Comparison of ENCODE assay signal across 19 mouse cellular contexts in the genomic region with DNA sequence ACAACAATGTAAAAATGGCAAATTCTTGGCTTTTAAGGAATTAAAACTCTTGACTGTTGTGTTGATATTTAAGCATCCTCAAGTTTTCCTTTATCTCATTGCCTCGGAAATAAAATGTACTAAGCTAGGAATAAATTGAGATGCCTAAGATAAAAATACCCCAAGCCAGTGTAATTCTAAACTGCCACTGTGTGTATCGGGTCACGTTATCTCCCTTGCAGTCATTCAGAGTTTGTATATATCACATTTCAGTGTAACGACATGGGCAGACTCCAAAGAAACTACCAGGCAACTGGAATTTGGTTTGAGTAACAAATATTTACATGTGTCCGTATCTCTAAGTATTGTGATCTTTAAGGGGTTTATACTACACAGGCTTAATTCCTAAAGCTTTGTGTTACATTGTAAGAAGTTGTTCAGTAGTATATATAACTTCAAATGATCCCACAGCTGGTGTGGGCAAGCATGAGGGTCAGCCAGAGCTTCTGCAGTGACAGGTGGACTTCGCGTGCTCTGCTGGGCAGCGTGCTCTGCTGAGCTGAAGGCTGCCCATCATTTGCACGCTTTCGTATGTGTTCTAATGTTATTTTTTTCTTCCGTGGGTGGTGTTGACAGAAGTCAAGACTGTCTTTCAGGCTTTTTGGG. TPM values are rescaled to one million over a fixed set of nuclear protein-coding genes. Genes with fewer than 3 reads are reported as not detected.
DNase-seq lines count a peak whose midpoint lies in the region; ATAC-seq and TF ChIP-seq lines count a peak whose summit lies in the region.
"Had no signal": no experiment of that assay in that cellular context is flagged by ENCODE, and none has a peak within 500 bp of the region (broad histone marks: within the 10 kb centered on the region; RNA-seq: fewer than 3 reads in every experiment).

No protein-coding gene starts in this region.

- WGBS in kidney, postnatal 0 days = 43% methylated on average over 11 of the region's 11 CpGs
- 85% methylated on average over 11 of the region's 11 CpGs for WGBS in midbrain, postnatal 0 days
- 89% methylated on average over 11 of the region's 11 CpGs for WGBS in midbrain, embryonic 14.5 days
- 52% methylated on average over 11 of the region's 11 CpGs for WGBS in embryonic facial prominence, embryonic 14.5 days
- 44% methylated on average over 11 of the region's 11 CpGs for WGBS in limb, embryonic 13.5 days

- 0 out of 2 replicates have a peak, but pooled peaks cover 3% of the 10 kb centered on the region for H3K36me3 ChIP-seq in kidney, postnatal 0 days (ENCODE audit: insufficient read depth, low read length)
- H3K36me3 ChIP-seq in midbrain, postnatal 0 days (ENCODE audit: insufficient read depth, low read length) = no peaks in the 10 kb centered on the region; the same call in 1 of the 2 replicates
- no peaks in the 10 kb centered on the region for H3K36me3 ChIP-seq in midbrain, embryonic 14.5 days (ENCODE audit: control insufficient read depth, insufficient read depth, low read length)
- peaks cover 2% of the 10 kb centered on the region; the same call in 1 of the 2 replicates for H3K36me3 ChIP-seq in embryonic facial prominence, embryonic 14.5 days (ENCODE audit: control insufficient read depth, insufficient read depth, low read length)
- H3K36me3 ChIP-seq in limb, embryonic 13.5 days = 0 out of 2 replicates have a peak, but pooled peaks cover 2% of the 10 kb centered on the region
- H3K36me3 ChIP-seq: liver, embryonic 13.5 days; stomach, embryonic 15.5 days had no signal

- H3K4me2 ChIP-seq in kidney, postnatal 0 days (ENCODE audit: low read length) = no peak overlapping the region
- no peak overlapping the region for H3K4me2 ChIP-seq in midbrain, postnatal 0 days (ENCODE audit: low read depth, low read length, poor library complexity, severe bottlenecking)
- no peak overlapping the region for H3K4me2 ChIP-seq in midbrain, embryonic 14.5 days (ENCODE audit: low read length)
- H3K4me2 ChIP-seq in embryonic facial prominence, embryonic 14.5 days (ENCODE audit: low read depth, low read length) = no peak overlapping the region
- H3K4me2 ChIP-seq in limb, embryonic 13.5 days (replicated peaks) = no peak overlapping the region
- H3K4me2 ChIP-seq: liver, embryonic 13.5 days; stomach, embryonic 15.5 days had no signal

- no peaks in the 10 kb centered on the region for H3K9me3 ChIP-seq in kidney, postnatal 0 days (replicated peaks; ENCODE audit: low read length)
- no peaks in the 10 kb centered on the region for H3K9me3 ChIP-seq in midbrain, postnatal 0 days (ENCODE audit: low read length)
- no peaks in the 10 kb centered on the region for H3K9me3 ChIP-seq in midbrain, embryonic 14.5 days (ENCODE audit: control insufficient read depth, low read length)
- no peaks in the 10 kb centered on the region for H3K9me3 ChIP-seq in embryonic facial prominence, embryonic 14.5 days (ENCODE audit: control insufficient read depth, low read length)
- no peaks in the 10 kb centered on the region for H3K9me3 ChIP-seq in limb, embryonic 13.5 days
- H3K9me3 ChIP-seq: G1E; liver, embryonic 13.5 days; stomach, embryonic 15.5 days had no signal

- peak; percentile 9 for DNase-seq in kidney, postnatal 0 days (ENCODE audit: low spot score)
- DNase-seq in kidney, postnatal 4 days = no peak
- DNase-seq in midbrain, postnatal 0 days (ENCODE audit: low spot score) = peak; percentile 15
- DNase-seq in midbrain, embryonic 14.5 days = no peak
- peak; percentile 57 for DNase-seq in embryonic facial prominence, embryonic 14.5 days (ENCODE audit: low spot score)
- DNase-seq in adrenal gland, postnatal 14 days = no peak
- no peak for DNase-seq in testis, postnatal 14 days (ENCODE audit: low spot score)
- DNase-seq: cerebellum, postnatal 14 days; embryo, embryonic 11 days; gastrocnemius, postnatal 14 days; kidney, adult 2 months; kidney, postnatal 25 days; liver, embryonic 13.5 days; lung, postnatal 36 days had no signal

- H3K4me1 ChIP-seq in kidney, postnatal 0 days (replicated peaks; ENCODE audit: insufficient read depth, low read length) = no peaks in the 10 kb centered on the region
- no peaks in the 10 kb centered on the region for H3K4me1 ChIP-seq in midbrain, postnatal 0 days (ENCODE audit: insufficient read depth, low read length)
- H3K4me1 ChIP-seq in midbrain, embryonic 14.5 days (ENCODE audit: control insufficient read depth, insufficient read depth, low read length) = no peaks in the 10 kb centered on the region
- peaks cover 8% of the 10 kb centered on the region for H3K4me1 ChIP-seq in embryonic facial prominence, embryonic 14.5 days (ENCODE audit: control insufficient read depth, insufficient read depth, low read length)
- peaks cover 31% of the 10 kb centered on the region for H3K4me1 ChIP-seq in limb, embryonic 13.5 days
- H3K4me1 ChIP-seq: liver, embryonic 13.5 days; stomach, embryonic 15.5 days had no signal

- ATAC-seq in kidney, postnatal 0 days (replicated peaks; ENCODE audit: low FRiP score, low read depth) = no peak
- ATAC-seq in midbrain, postnatal 0 days (ENCODE audit: low FRiP score) = no peak
- no peak for ATAC-seq in midbrain, embryonic 14.5 days (ENCODE audit: low FRiP score, low TSS enrichment)
- peak; percentile 84 for ATAC-seq in embryonic facial prominence, embryonic 14.5 days (ENCODE audit: low read depth)
- ATAC-seq in limb, embryonic 13.5 days (ENCODE audit: low FRiP score, low read depth) = peak; percentile 84
- ATAC-seq: CD4-positive, CD25-positive, alpha-beta regulatory T cell, adult 4 months had no signal

- H3K4me3 ChIP-seq in kidney, postnatal 0 days (replicated peaks; ENCODE audit: low read depth, low read length) = no peak overlapping the region
- H3K4me3 ChIP-seq in midbrain, postnatal 0 days (ENCODE audit: low read depth, low read length) = no peak overlapping the region
- H3K4me3 ChIP-seq in midbrain, embryonic 14.5 days (replicated peaks; ENCODE audit: low read depth, low read length) = no peak overlapping the region
- no peak overlapping the region for H3K4me3 ChIP-seq in embryonic facial prominence, embryonic 14.5 days (ENCODE audit: low read depth, low read length)
- H3K4me3 ChIP-seq in limb, embryonic 13.5 days = no peak overlapping the region
- H3K4me3 ChIP-seq: erythroblast, embryonic 14.5 days; liver, embryonic 13.5 days; stomach, embryonic 15.5 days had no signal

- H3K9ac ChIP-seq in kidney, postnatal 0 days (ENCODE audit: low read depth, low read length) = no peak overlapping the region
- H3K9ac ChIP-seq in midbrain, postnatal 0 days (replicated peaks; ENCODE audit: low read length, poor library complexity, severe bottlenecking) = no peak overlapping the region
- no peak overlapping the region for H3K9ac ChIP-seq in midbrain, embryonic 14.5 days (replicated peaks; ENCODE audit: low read length)
- no peak overlapping the region for H3K9ac ChIP-seq in embryonic facial prominence, embryonic 14.5 days (ENCODE audit: low read depth, low read length)
- H3K9ac ChIP-seq in limb, embryonic 13.5 days = no peak overlapping the region
- H3K9ac ChIP-seq: liver, embryonic 13.5 days; stomach, embryonic 15.5 days had no signal

- TF ChIP-seq CTCF in kidney, postnatal 0 days (IDR thresholded peaks at IDR 0.05; ENCODE audit: low read depth) = no peak
- TF ChIP-seq CTCF in midbrain, postnatal 0 days (IDR thresholded peaks at IDR 0.05) = no peak

- H3K27me3 ChIP-seq in kidney, postnatal 0 days (ENCODE audit: insufficient read depth, low read length) = no peaks in the 10 kb centered on the region
- no peaks in the 10 kb centered on the region for H3K27me3 ChIP-seq in midbrain, postnatal 0 days (ENCODE audit: insufficient read depth, low read length)
- H3K27me3 ChIP-seq in midbrain, embryonic 14.5 days (ENCODE audit: control insufficient read depth, insufficient read depth, low read length) = no peaks in the 10 kb centered on the region
- H3K27me3 ChIP-seq in embryonic facial prominence, embryonic 14.5 days (replicated peaks; ENCODE audit: control insufficient read depth, insufficient read depth, low read length) = no peaks in the 10 kb centered on the region
- H3K27me3 ChIP-seq in limb, embryonic 13.5 days = no peaks in the 10 kb centered on the region
- H3K27me3 ChIP-seq: liver, embryonic 13.5 days; stomach, embryonic 15.5 days had no signal

- no peak overlapping the region for H3K27ac ChIP-seq in kidney, postnatal 0 days
- H3K27ac ChIP-seq in midbrain, postnatal 0 days (ENCODE audit: low read depth, low read length) = no peak overlapping the region
- no peak overlapping the region for H3K27ac ChIP-seq in midbrain, embryonic 14.5 days (replicated peaks; ENCODE audit: low read depth, low read length)
- H3K27ac ChIP-seq in embryonic facial prominence, embryonic 14.5 days (replicated peaks; ENCODE audit: low read depth, low read length) = 0 out of 2 replicates have a peak overlapping the region, but pooled peaks have one; percentile 34
- no peak overlapping the region for H3K27ac ChIP-seq in limb, embryonic 13.5 days
- H3K27ac ChIP-seq: liver, embryonic 13.5 days; stomach, embryonic 15.5 days had no signal

RNA-seq across cellular contexts. Expression of gene Cops2, which starts 57.8 kb away (rescaled TPM):
- 65.2 and 67.9 TPM in 2 replicates for polyA plus RNA-seq in kidney, postnatal 0 days (2015; fragmentation: Nextera tagmentation; extraction: Ambion mirVana)
- 53.7 and 67.5 TPM in 2 replicates for total RNA-seq in midbrain, postnatal 0 days (2014; rRNA removed)
- 49.7 and 53.0 TPM in 2 replicates for polyA plus RNA-seq in midbrain, postnatal 0 days (2015; fragmentation: Nextera tagmentation; extraction: Ambion mirVana)
- 68.4 and 82.8 TPM in 2 replicates for polyA plus RNA-seq in midbrain, embryonic 14.5 days (2014; fragmentation: Nextera tagmentation; extraction: Ambion mirVana)
- polyA plus RNA-seq in embryonic facial prominence, embryonic 14.5 days (2014; fragmentation: Nextera tagmentation; extraction: Ambion mirVana) = 89.0 and 90.0 TPM in 2 replicates
- 86.1 and 90.3 TPM in 2 replicates for polyA plus RNA-seq in limb, embryonic 13.5 days (2015; fragmentation: Nextera tagmentation; extraction: Ambion mirVana)
- total RNA-seq in adrenal gland, postnatal 14 days (2021) = 128 and 137 TPM in 2 replicates

RNA-seq across cellular contexts. Expression of gene Galk2, which starts 57.9 kb away (rescaled TPM):
- 60.6 and 63.8 TPM in 2 replicates for polyA plus RNA-seq in kidney, postnatal 0 days (2015; fragmentation: Nextera tagmentation; extraction: Ambion mirVana)
- total RNA-seq in midbrain, postnatal 0 days (2014; rRNA removed) = 32.0 and 33.4 TPM in 2 replicates
- 28.7 and 32.4 TPM in 2 replicates for polyA plus RNA-seq in midbrain, postnatal 0 days (2015; fragmentation: Nextera tagmentation; extraction: Ambion mirVana)
- polyA plus RNA-seq in midbrain, embryonic 14.5 days (2014; fragmentation: Nextera tagmentation; extraction: Ambion mirVana) = 28.4 and 29.6 TPM in 2 replicates
- 35.2 and 42.0 TPM in 2 replicates for polyA plus RNA-seq in embryonic facial prominence, embryonic 14.5 days (2014; fragmentation: Nextera tagmentation; extraction: Ambion mirVana)
- polyA plus RNA-seq in limb, embryonic 13.5 days (2015; fragmentation: Nextera tagmentation; extraction: Ambion mirVana) = 43.7 and 44.8 TPM in 2 replicates
- total RNA-seq in adrenal gland, postnatal 14 days (2021) = 45.1 and 48.4 TPM in 2 replicates

Comparison
In these comparisons a context has a peak if more than half of its experiments do, and no peak if none do; other contexts are left out.
1. DNase-seq: peak in kidney, postnatal 0 days (single experiment), midbrain, postnatal 0 days (single experiment) and embryonic facial prominence, embryonic 14.5 days (single experiment); none in kidney, postnatal 4 days (0 of 2), midbrain, embryonic 14.5 days (single experiment), adrenal gland, postnatal 14 days (single experiment) and testis, postnatal 14 days (single experiment).
2. ATAC-seq: peak in embryonic facial prominence, embryonic 14.5 days (single experiment) and limb, embryonic 13.5 days (single experiment); none in kidney, postnatal 0 days (single experiment), midbrain, postnatal 0 days (single experiment) and midbrain, embryonic 14.5 days (single experiment).